Mouse (Mus musculus) MEL (cell line): ENCODE results near the gene Nprl3. TPM values are rescaled to one million over a fixed set of nuclear protein-coding genes. Genes with fewer than 3 reads are reported as not detected.
"Not testable (repeated sequence)": the region's sequence is repeated elsewhere in the genome, so short reads cannot be mapped to it uniquely, and the experiment has no call there.

Experiments
- DNase-seq: peaks from one replicate; pipeline ENCODE4 v3.0.0; 2011; ENCODE audit warnings: low read depth, low spot score
- H3K27ac ChIP-seq: 2 replicates; pipeline ENCODE4 v1.5.1; 2012; ENCODE audit warnings: low read depth, mild to moderate bottlenecking, control low read depth, low read length, moderate library complexity; ENCODE audit not compliant: control insufficient read depth
- H3K27me3 ChIP-seq, 2 experiments: fragments of 150-350 bp in 1 of 2; sonication (generic) in 1 of 2; 2 replicates each; pipeline ENCODE4 v1.6.1; 2012; ENCODE audit warnings: low read length in 2 of 2, mild to moderate bottlenecking in 2 of 2, improper control_type of control experiment in 1 of 2, moderate library complexity in 1 of 2; ENCODE audit not compliant: insufficient read depth in 2 of 2, control insufficient read depth in 1 of 2
- H3K36me3 ChIP-seq, 2 experiments: 2 replicates each; pipeline ENCODE4 v1.6.1; 2012 to 2014; ENCODE audit warnings: low read length in 2 of 2, improper control_type of control experiment in 1 of 2, inconsistent platforms in 1 of 2, mild to moderate bottlenecking in 1 of 2; ENCODE audit not compliant: insufficient read depth in 2 of 2, control insufficient read depth in 1 of 2
- H3K4me1 ChIP-seq, 2 experiments: fragments of 150-350 bp in 1 of 2; sonication (generic) in 1 of 2; 2 replicates each; pipeline ENCODE4 v1.6.1; 2012; ENCODE audit warnings: low read length in 2 of 2, improper control_type of control experiment in 1 of 2, mild to moderate bottlenecking in 1 of 2; ENCODE audit not compliant: insufficient read depth in 2 of 2, control insufficient read depth in 1 of 2
- H3K4me3 ChIP-seq, 2 experiments: fragments of 150-350 bp in 1 of 2; sonication (generic) in 1 of 2; 2 replicates each; pipeline ENCODE4 v1.5.1; 2012; ENCODE audit warnings: low read depth in 2 of 2, low read length in 2 of 2, mild to moderate bottlenecking in 2 of 2, moderate library complexity in 2 of 2, control low read depth in 1 of 2, improper control_type of control experiment in 1 of 2; ENCODE audit not compliant: control insufficient read depth in 1 of 2, insufficient read depth in 1 of 2
- H3K79me2 ChIP-seq: 2 replicates; pipeline ENCODE4 v1.6.1; 2012; ENCODE audit warnings: mild to moderate bottlenecking, low read length, moderate library complexity; ENCODE audit not compliant: control insufficient read depth, poor library complexity, insufficient read depth
- H3K9ac ChIP-seq: 2 replicates; pipeline ENCODE4 v1.6.1; 2012; ENCODE audit warnings: low read depth, mild to moderate bottlenecking, control low read depth, low read length, moderate library complexity; ENCODE audit not compliant: control insufficient read depth, poor library complexity, severe bottlenecking
- H3K9me3 ChIP-seq: fragments of 150-350 bp; sonication (generic); replicated peaks from 2 replicates; pipeline ENCODE4 v1.6.1; 2012; ENCODE audit warnings: mild to moderate bottlenecking, low read length, improper control_type of control experiment, moderate library complexity; ENCODE audit not compliant: insufficient read depth
- E2F4 ChIP-seq: IDR thresholded peaks from 2 replicates; pipeline ENCODE4 v1.6.1; 2011; ENCODE audit warnings: low read depth, low read length, improper control_type of control experiment, borderline replicate concordance
- ELF1 ChIP-seq: IDR thresholded peaks from 2 replicates; pipeline ENCODE4 v1.6.1; 2014; ENCODE audit warnings: low read depth, mild to moderate bottlenecking, inconsistent platforms, low read length, improper control_type of control experiment, moderate library complexity
- EP300 ChIP-seq, 2 experiments: IDR thresholded peaks; 2 replicates each; pipeline ENCODE4 v1.6.1; 2011; ENCODE audit warnings: improper control_type of control experiment in 2 of 2, low read length in 2 of 2, low read depth in 1 of 2, mild to moderate bottlenecking in 1 of 2
- ETS1 ChIP-seq: IDR thresholded peaks from 2 replicates; pipeline ENCODE4 v1.6.1; 2012; ENCODE audit warnings: low read depth, mild to moderate bottlenecking, inconsistent platforms, low read length, improper control_type of control experiment, moderate library complexity
- GATA1 ChIP-seq: IDR thresholded peaks from 2 replicates; pipeline ENCODE4 v1.6.1; 2011; ENCODE audit warnings: low read depth, low read length, improper control_type of control experiment
- HCFC1 ChIP-seq: IDR thresholded peaks from 2 replicates; pipeline ENCODE4 v1.6.1; 2012; ENCODE audit warnings: low read depth, mild to moderate bottlenecking, inconsistent platforms, low read length, improper control_type of control experiment, moderate library complexity
- JUND ChIP-seq: IDR thresholded peaks from 2 replicates; pipeline ENCODE4 v1.6.1; 2011; ENCODE audit warnings: low read depth, mild to moderate bottlenecking, improper control_type of control experiment, low read length
- KAT2A ChIP-seq: conservative IDR thresholded peaks from 2 replicates; pipeline ENCODE4 v1.6.1; 2012; ENCODE audit warnings: low read depth, low read length, improper control_type of control experiment, inconsistent platforms
- MAX ChIP-seq: IDR thresholded peaks from 2 replicates; pipeline ENCODE4 v1.6.1; 2011; ENCODE audit warnings: low read length, improper control_type of control experiment
- MAZ ChIP-seq: IDR thresholded peaks from 2 replicates; pipeline ENCODE4 v1.6.1; 2012; ENCODE audit warnings: low read depth, mild to moderate bottlenecking, inconsistent platforms, low read length, improper control_type of control experiment
- MEF2A ChIP-seq: IDR thresholded peaks from 2 replicates; pipeline ENCODE4 v1.6.1; 2014; ENCODE audit warnings: low read depth, mild to moderate bottlenecking, inconsistent platforms, low read length, improper control_type of control experiment; ENCODE audit not compliant: poor library complexity, insufficient replicate concordance, severe bottlenecking; ENCODE audit errors: extremely low read depth
- MXI1 ChIP-seq: IDR thresholded peaks from 2 replicates; pipeline ENCODE4 v1.6.1; 2011; ENCODE audit warnings: mild to moderate bottlenecking, low read depth, low read length, improper control_type of control experiment
- MYC ChIP-seq: IDR thresholded peaks from 2 replicates; pipeline ENCODE4 v1.6.1; 2011; ENCODE audit warnings: low read depth, mild to moderate bottlenecking, low read length, improper control_type of control experiment, moderate library complexity
- NELFE ChIP-seq: IDR thresholded peaks from 2 replicates; pipeline ENCODE4 v1.6.1; 2011; ENCODE audit warnings: low read depth, low read length, improper control_type of control experiment
- NRF1 ChIP-seq: IDR thresholded peaks from 2 replicates; pipeline ENCODE4 v1.6.1; 2014; ENCODE audit warnings: low read depth, mild to moderate bottlenecking, inconsistent platforms, low read length, improper control_type of control experiment, moderate library complexity; ENCODE audit not compliant: poor library complexity, insufficient read depth, severe bottlenecking
- POLR2AphosphoS2 ChIP-seq: IDR thresholded peaks from 2 replicates; pipeline ENCODE4 v1.6.1; 2011; ENCODE audit warnings: low read length, improper control_type of control experiment
- POLR2AphosphoS5 ChIP-seq: IDR thresholded peaks from 2 replicates; pipeline ENCODE4 v1.6.1; 2012; ENCODE audit warnings: low read depth, borderline replicate concordance, mild to moderate bottlenecking, inconsistent platforms, low read length, moderate library complexity, mixed read lengths
- RAD21 ChIP-seq: IDR thresholded peaks from 2 replicates; pipeline ENCODE4 v1.6.1; 2011; ENCODE audit warnings: mild to moderate bottlenecking, low read depth, low read length, improper control_type of control experiment
- SIN3A ChIP-seq: IDR thresholded peaks from 2 replicates; pipeline ENCODE4 v1.6.1; 2012; ENCODE audit warnings: low read length, improper control_type of control experiment, inconsistent platforms
- TAL1 ChIP-seq: IDR thresholded peaks from 2 replicates; pipeline ENCODE4 v1.6.1; 2012; ENCODE audit warnings: mild to moderate bottlenecking, inconsistent platforms, low read length, moderate library complexity, mixed read lengths
- TBP ChIP-seq: IDR thresholded peaks from 2 replicates; pipeline ENCODE4 v1.8.0; 2011; ENCODE audit warnings: low read depth, low read length, improper control_type of control experiment
- TCF12 ChIP-seq: IDR thresholded peaks from 2 replicates; pipeline ENCODE4 v1.6.1; 2014; ENCODE audit warnings: low read depth, mild to moderate bottlenecking, inconsistent platforms, low read length, improper control_type of control experiment, moderate library complexity
- UBTF ChIP-seq: IDR thresholded peaks from 2 replicates; pipeline ENCODE4 v1.6.1; 2012; ENCODE audit warnings: low read depth, mild to moderate bottlenecking, inconsistent platforms, low read length, improper control_type of control experiment, moderate library complexity, borderline replicate concordance; ENCODE audit not compliant: insufficient read depth
- ZC3H11A ChIP-seq: IDR thresholded peaks from 2 replicates; pipeline ENCODE4 v1.6.1; 2012; ENCODE audit warnings: low read depth, mild to moderate bottlenecking, inconsistent platforms, low read length, improper control_type of control experiment
- ZKSCAN1 ChIP-seq: IDR thresholded peaks from 2 replicates; pipeline ENCODE4 v1.6.1; 2012; ENCODE audit warnings: low read depth, mild to moderate bottlenecking, inconsistent platforms, low read length, improper control_type of control experiment, moderate library complexity
- polyA plus RNA-seq, 2 experiments: library from polyadenylated mRNA; stranded (reverse) in 1 of 2; unstranded in 1 of 2; fragments of >175 nt in 1 of 2; fragments of >200 nt in 1 of 2; gene quantifications; 2 replicates each; pipeline versions ENCODE4 v1.2.1 to v1.2.4; 2012; ENCODE audit warnings: low replicate concordance in 2 of 2, low read depth in 1 of 2; ENCODE audit not compliant: insufficient read length in 2 of 2, insufficient read depth in 1 of 2, missing spikeins in 1 of 2
- total RNA-seq: library from RNA; depleted of rRNA; stranded (reverse); fragments of 300-350 nt; gene quantifications from 2 replicates; pipeline ENCODE4 v1.2.3, GENCODE M21; 2012

Gene Nprl3
- total and polyA plus RNA-seq, 3 experiments, result 14.1 to 18.4 TPM; not detected in 1

DNA sequence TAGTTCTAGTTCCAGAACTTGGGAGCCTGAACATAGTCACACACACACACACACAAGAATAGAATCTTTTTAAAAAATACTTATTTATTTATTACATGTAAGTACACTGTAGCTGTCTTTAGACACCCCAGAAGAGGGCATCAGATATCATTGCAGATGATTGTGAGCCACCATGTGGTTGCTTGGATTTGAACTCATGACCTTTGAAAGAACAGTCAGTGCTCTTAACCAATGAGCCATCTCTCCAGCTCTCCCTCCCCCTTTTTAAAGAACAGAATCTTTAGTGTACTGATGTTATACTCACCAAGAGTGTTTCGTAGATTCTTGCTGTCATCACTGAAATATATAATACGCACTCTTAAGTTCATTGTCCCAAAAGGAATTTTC lies 31.0 kb upstream of the Nprl3 start:
- no peak for DNase-seq
- Histone ChIP-seq H3K79me2 (no peaks in the 10 kb centered on the region), H3K4me3 (no peak overlapping the region), H3K27me3 (no peaks in the 10 kb centered on the region), H3K9me3 (no peaks in the 10 kb centered on the region), H3K9ac (no peak overlapping the region), H3K27ac (no peak overlapping the region), H3K36me3 (no peaks in the 10 kb centered on the region; a peak in 1 of 4 replicates), H3K4me1 (peaks cover 2 to 6% of the 10 kb centered on the region in 2 experiments)
- TF ChIP-seq TAL1 (no peak), SIN3A (no peak), TBP (no peak), NRF1 (no peak), ZKSCAN1 (no peak), KAT2A (no peak), NELFE (no peak), MYC (no peak), JUND (no peak), E2F4 (no peak), RAD21 (no peak), MXI1 (no peak), ELF1 (no peak), ETS1 (no peak), POLR2AphosphoS5 (no peak), UBTF (no peak), MAZ (no peak), HCFC1 (no peak), GATA1 (no peak), MAX (no peak)

DNA sequence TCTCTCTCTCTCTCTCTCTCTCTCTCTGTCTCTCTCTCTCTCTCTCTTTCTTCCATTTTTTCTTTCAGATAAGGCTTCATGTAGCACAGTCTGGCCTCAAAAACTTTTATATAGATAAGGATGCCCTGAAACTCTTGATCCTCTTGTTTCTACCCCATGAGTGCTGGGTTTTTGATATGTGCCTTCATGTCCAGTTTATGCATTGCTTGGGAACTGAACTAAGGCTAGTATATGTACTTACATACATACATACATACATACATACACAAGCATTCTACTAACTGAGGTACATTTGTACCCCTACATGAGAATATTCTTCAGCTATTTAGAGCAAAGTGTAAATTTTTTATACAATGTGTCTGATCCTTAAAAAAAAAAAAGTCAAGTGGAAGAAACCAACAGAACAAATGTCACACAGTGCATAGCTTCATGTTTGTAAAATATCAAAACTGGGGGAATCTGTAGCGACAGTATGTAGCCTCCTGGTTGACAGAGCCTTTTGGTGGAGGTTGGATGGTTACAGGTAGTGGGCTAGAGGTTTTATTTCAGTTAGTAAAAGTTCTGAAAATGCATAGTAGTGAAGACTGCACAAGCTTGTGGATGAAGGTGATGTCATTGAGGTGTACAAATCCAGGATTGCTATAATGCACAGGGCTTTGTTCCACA lies 30.5 kb upstream of the Nprl3 start:
- H3K9ac ChIP-seq, result no peak overlapping the region

GRCm38 (mm10) chr11:32297417-32297816 lies 29.9 kb upstream of the Nprl3 start:
- H3K4me3 ChIP-seq, H3K27me3 ChIP-seq, H3K27ac ChIP-seq, H3K79me2 ChIP-seq, H3K9ac ChIP-seq, DNase-seq, H3K4me1 ChIP-seq, H3K9me3 ChIP-seq, H3K36me3 ChIP-seq: not testable (repeated sequence)

More for the DNA sequence above, 30.5 kb upstream of the Nprl3 start:
- Histone ChIP-seq H3K27ac (no peak overlapping the region), H3K4me1 (peaks cover 2 to 7% of the 10 kb centered on the region in 2 experiments), H3K4me3 (no peak overlapping the region), H3K9me3 (no peaks in the 10 kb centered on the region)
- DNase-seq, result no peak
- TF ChIP-seq MEF2A (no peak), MXI1 (no peak), EP300 (IDR thresholded peaks at IDR 0.05; ENCODE audit: low read depth in 1 of 2, low read length in 2 of 2) (no peak), POLR2AphosphoS2 (no peak), ZC3H11A (no peak), TCF12 (no peak)
- TF ChIP-seq, all 39 proteins: peak for 0
- Histone ChIP-seq H3K79me2 (no peaks in the 10 kb centered on the region), H3K36me3 (no peaks in the 10 kb centered on the region; a peak in 1 of 4 replicates), H3K27me3 (no peaks in the 10 kb centered on the region)
